Mouse (Mus musculus): ENCODE data around the gene Nutm1. TPM values are rescaled to one million over a fixed set of nuclear protein-coding genes. Genes with fewer than 3 reads are reported as not detected.
A peak's percentile ranks its signal among the peaks of the same experiment; 100 is the strongest.

The Nutm1 gene
- total RNA-seq, 1 experiment from 2014 or later = not detected

DNA sequence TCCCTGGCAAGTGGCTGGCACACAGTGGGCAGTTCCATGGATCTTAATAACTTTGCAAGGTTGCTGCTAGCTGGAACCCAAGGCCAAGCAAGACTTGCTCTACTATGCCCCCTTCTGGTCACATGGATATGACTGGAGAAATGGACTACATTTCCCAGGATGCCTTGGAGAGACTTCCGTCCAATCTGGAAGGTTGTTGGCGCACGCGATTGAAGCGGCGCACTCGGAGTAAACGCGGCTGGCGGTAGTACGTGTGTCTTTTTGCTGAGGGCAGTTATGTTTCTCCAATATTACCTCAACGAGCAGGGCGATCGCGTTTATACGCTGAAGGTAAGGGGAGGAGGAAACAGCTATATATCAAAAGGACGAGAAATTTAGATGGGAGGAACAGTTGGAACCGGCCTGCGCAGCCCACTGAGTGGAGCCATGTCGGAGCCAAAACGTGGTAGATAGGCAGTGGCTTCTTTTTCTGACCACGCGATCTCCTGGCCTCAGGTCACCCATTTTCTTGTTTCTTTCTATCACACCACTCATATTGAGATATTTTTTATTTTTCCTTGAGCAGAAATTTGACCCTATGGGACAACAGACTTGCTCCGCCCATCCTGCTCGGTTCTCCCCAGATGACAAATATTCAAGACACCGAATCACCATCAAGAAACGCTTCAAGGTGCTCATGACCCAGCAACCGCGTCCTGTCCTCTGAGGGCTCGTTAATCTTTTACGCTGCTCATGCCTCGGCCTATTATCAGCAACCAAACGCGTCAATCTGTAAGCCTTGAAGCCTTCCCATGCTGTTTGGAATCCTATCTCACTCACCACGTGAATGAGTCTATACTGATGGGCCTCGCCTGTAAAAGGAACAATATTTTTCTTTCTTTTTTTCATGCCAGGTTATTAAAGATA is 2.9 kb upstream of the Nutm1 start, which contains the start of gene Nop10:
Gene Nop10 (plus strand): TSS at position 179 of the 906 bp plus-strand sequence.
- DNase-seq = peak; percentile 77

DNA sequence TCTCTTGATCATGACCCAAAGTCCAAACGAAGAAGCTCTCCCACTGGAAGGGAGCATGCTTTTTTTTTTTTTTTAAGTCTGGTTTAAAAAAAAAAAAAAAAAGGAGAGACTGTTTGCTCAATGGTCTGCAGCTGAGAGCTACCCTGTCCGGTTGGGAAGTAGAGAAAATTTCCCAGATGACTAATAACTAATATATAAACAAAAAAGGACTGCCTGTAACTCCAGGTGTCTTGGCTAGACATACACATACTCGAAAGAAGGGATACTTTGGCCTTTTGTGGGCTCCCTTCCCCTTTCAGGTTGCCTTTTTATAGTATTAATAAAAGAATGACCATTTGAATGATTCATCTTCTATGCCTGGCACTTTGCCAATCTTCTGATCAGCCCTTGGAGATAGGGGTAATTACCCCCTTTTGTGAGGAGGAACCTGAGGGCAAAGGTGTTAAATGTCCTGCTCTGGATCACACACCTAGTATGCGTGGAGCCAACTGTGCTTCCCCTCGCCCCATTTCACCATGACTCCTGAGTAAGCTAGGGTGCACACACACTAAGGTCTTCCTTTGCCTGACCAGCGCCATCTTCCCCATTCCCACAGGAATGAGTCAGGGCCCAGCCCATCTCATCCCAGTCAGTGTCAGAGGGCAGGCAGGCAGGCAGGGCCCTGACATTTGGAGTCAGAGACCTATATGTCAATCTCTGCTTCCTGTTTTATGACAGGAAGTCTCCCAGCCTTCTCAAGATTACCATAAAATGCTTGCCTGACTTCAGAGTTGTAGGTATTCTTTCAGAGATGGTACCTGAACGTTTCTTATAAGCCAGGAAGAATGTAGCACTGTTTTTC is 4.2 kb downstream of the Nutm1 start:
- DNase-seq = peak; percentile 24

DNA sequence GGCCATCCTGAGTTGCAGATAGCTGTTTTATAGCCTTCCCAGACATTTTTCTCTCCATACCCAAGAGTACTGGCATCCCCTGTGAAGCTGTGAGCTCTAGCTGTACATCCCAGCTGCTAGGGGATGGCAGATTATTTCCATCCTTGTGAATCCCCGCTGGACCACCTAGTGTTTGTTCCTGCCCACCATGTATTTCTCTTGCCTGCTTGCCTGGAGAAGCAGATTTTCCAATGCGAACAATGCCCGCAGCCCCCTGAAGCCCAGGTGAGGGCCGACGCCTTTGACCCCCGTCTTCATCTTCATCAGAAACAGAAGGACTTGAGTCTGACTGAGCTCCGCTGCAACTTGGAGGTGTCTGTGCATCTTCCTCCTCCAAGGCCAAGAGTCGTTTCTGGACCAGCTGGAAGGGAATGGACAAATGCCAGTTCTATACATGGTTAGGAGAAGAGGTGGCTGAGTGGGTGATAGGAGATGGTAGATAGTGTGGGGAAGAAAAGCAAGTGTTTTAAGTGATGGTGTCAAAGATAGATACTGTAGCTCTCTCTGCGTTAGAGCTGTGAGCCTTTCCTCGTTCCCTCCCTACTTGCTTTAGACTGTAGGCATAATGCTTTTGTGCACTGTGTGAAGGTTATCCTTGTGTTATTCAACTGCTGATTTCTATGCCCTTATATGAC is 9.2 kb downstream of the Nutm1 start:
- no peak for DNase-seq

DNA sequence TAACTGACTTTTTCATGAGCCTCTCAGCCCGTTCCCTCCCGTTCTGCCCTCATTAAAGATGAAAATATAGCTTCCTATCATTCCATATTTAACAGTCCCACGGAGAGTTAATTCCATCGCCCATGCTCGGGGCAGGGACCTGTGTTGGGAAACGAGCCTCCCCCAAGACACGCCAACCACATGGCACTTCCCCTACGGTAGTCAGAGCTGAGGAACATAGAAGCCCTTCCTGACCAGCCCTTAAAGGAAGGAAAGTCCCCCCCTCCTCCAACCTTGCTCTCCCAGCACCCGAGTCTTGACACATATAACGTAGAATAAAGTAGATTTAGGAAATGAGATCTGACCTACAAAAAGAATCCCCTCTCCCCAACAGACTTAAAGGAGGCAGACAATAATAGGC is 11.8 kb downstream of the Nutm1 start:
- no peak for DNase-seq

DNA sequence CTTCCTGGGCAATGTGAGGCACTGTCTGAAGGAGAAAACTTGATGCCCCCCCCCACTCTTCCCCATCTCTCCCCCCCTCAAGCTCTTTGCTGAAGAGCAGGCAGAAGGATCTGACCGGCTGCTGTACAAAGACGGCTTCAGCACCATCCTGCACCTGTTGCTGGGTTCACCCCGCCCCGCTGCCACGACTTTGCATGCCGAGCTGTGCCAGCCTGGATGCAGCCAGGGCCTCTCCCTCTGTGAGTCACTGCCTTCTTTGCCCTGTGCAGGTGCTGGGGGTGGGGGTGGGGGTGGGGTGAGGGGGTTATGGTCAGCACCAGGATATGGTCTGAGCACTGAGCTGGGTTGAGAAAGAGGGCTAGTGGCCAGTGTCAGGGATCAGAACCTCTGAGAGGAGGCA is 12.9 kb downstream of the Nutm1 start:
- no peak for DNase-seq

DNA sequence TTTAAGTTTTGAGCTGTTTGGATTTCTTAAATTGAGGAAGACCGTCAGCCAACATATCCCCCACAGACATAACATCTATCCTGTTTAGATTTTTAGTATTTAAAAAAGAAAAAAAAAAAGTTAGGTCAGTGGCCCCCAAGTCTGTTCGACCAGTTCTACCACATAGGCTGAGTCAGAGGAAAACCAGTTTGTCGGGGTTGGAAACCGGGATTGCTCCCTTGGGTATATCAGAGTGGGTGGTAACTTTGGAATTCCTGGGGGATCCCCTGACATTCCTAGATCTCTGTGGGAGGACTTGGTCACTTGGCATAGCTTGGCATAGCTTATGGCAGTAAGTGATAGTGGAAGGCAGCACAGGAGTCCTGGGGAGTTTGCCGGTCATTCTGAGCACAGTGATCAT is 13.8 kb downstream of the Nutm1 start:
- DNase-seq = no peak

DNA sequence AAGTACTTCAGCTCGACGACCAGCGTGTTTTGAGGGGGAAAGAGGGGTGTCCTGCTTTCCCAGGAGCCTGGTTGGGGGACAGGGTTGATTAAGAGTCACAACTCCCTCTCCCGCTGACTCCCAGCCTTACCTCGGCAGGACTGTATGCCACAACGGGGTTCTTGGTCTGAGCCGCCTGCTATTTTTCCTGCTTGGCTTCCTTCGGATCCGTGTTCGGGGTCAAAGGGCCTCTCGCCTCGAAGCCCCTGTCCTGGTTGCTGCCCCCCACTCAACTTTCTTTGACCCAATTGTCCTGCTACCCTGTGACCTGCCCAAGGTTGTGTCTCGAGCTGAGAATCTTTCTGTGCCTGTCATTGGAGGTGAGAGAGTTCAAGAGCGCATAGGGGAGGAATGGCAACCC is 17.3 kb downstream of the Nutm1 start:
- DNase-seq = no peak

DNA sequence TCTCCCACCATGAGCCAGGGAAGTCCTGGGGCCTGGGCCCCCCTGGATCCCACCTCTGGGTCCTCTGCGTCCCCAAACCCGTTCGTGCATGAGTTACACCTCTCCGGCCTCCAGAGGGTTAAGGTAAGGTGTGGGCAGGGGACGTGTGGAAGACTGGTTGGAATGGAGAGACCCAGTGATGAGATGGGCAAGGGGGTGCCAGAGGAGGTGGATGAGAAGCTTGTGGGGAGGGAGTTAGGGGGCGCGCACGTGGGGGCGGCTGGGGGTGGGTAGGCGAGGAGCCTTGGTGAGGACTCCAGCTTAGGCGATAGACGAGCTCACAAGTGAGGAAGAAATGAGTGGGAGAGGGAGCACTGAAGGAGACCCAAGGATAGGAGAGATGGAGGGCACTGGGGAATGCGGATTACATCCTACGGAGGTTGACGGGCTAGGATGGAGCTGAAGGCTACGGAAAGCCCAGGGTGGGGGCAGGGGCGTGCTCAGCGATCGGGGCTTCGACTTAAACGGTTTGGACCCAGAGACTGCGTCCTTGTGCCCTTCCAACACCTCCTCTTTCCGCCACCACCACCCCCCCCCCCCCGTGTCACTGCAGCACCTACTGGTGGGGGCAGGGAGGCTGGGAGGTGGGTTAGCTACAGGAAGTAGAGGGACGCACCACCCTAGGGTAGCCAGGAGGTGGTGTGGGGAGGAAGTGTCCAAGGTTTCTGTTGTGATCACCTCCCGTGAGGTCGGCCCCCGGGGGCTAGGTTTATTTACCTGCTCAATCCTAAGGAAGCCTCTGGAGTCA is 19.0 kb downstream of the Nutm1 start:
- DNase-seq = peak; percentile 15

DNA sequence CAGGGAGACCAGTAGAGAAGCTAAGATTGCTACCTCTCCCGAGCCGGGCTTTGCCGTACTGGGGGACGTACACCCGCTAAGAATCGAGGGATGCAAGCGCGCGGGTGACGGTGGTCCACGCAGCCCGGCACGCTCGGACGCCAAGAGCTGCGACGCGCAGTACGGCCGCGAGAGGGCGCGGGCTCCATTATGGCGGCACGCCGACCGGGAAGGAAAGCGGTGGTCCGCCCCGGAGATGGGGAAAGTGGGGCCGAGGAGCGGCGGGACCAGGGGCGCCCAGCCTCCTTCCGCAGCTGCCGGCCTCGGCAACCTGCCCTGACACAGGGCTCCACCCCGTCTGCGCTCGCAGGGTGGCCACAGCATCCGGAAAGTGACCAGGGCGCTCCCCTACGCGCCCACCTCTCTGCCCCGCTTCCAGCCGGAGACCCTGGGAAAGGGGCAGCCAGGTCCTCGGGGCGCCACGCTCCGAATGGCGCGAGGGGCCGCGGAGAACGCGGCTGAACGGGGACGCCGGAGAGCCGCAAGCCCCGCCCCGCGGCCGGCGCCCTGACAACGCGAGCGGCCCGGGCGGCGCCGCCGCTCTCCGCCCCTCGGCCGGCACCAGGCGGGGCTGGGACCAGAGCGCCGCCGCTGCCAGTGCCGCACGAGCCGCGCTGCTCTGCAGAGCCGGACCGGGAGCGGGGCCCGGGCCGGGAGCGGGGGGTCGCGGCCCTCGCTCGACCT is 19.7 kb downstream of the Nutm1 start, which contains the start of gene Lpcat4:
Gene Lpcat4 (plus strand): TSS at position 257 of the 723 bp plus-strand sequence.
- DNase-seq = peak; percentile 88

DNA sequence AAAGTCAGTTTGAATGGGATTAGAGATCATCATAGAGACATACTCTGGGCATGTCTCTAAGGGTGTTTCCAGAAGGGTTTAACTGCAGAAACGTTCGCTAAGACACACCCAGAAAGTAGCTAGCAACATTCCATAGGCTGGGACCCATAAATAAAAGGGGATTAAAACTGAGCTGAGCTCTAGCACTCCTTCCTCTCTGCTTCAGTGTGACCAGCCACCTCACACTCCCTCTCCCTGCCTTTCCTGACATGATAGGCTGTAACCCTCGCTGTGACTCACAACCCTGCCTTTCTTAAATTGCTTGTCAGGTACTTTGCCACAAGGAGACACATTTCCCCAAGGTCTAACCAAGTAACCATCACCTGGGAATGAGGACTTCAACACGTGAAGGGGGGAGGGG is 21.1 kb downstream of the Nutm1 start:
- DNase-seq = no peak

DNA sequence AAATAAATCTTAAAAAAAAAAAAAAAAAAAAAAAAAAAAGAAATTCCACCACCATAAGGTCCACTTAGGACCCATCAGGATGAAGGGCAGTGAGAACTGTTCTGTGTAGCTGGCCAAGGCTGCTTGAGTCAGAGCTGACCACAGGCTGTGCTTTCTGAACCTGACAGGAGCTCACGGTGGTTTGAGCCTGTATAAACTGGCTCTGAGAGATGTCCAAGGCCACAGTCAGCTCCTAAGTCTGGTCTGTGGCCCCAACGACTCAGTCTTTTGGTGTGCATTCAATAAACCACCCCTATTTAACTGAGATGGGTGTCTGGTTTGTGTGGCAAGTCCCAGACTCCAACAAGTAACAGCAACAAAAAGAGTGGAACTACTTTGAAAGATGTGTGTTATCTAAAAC is 22.5 kb downstream of the Nutm1 start:
- no peak for DNase-seq

DNA sequence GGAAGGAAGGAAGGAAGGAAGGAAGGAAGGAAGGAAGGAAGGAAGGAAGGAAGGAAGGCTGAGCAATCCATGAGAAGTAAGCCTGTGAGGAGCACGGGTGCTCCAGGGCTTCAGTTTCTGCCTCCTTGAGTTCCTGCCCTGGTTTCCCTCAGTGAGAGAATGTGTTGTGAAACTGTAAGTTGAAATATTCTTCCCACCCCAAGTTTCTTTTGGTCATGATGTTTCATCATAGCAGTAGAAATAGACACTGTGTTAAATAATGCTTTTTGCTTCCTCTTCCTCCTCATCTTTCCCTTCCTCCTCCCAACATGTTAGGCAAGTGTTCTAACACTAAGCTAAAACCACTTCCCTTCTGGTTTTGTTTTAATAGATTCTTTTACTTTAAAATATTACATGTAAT is 26.5 kb downstream of the Nutm1 start:
- DNase-seq = no peak

DNA sequence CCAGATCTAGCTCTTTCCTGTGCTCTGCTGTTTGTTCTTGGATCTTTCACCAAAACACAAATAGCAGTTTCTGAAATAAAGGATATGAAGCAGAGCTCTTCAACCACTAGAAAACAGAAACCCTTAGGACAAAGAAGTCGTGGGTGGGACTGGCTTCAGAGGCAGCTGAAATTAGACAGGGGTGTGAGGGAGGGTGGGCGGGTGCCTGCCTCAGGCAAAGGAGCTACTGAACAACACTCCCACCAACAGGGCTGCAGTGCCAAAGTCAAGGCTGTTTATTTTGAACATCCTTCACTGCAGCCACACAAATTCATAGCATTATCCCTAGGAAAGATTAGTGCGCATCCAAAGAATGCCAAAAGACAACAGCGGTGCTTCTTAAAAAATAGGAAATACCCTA is 34.7 kb downstream of the Nutm1 start:
- DNase-seq = no peak

DNA sequence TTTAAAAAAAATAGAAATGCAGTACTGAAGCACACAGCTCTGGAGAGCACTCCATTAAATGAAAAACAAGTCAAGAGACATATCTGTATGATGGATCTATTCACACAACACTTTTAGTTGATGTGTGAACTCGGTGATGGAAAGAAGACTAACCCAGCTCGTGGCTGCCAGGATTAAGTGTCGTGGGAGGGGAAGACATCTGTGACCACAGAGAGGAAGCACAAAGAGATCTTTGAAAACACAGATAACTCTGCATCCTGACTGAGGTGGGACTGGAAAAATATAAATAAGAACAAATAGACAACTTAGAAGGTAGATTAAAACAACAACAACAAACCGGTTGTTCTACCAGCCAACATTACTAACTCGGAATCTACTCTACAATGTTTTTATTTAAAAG is 36.5 kb downstream of the Nutm1 start:
- DNase-seq = no peak

DNA sequence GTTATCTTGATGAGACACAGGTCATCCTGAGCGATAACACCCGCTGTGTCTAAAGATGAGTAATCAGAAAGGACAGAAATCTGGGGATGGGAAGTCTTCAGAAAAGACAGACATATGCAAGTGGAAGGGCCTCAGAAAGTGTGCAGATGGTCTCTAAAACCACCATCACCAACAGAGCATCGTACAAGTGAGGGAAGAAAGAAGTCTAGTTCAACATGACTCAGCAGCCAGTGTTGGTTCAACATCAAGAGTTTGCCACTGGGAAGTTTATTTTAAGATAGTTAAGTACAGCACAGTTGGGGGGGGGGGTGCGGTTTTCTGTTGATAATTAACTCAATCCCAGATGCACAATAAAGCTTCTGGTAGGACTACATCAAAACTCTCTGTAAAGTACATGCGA is 38.2 kb downstream of the Nutm1 start:
- DNase-seq = no peak

DNA sequence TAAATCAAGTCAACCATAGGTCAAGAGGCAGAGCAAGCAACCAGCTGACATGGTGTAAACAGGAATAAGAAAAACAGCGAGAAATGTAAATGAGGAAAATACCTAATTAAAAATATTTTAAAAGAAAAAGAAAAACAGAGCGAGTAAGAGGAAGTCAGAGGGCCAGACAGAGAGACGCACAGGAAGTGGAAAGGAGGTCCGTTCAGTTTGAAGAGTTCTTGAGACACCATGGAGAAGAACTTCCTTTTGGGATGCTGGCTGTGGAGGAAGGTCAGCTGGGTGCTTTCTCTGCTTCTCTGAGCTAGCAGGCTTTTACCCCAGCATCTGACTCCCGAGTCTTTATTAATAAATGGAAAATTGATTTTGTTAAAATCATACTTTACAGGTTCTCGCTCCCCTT is 41.5 kb downstream of the Nutm1 start:
- no peak for DNase-seq

DNA sequence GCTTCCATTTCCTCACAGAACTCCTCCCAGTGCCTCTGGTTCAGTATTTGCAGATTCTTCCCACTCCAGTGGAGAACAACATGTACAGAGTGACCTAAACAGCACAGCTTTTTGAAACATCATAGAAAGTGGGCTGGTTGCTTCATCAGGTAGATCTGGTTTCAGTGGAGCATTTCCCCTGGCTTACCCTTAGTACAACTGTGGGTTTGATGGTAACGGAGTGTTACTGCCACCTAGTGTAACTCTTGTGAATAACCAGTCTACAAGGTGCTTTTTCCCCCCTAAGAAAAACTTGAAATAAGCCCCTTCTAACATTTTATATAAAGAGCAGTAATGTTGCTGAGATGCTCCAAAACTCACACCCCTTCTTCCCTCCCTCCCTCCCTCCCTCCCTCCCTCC is 43.1 kb downstream of the Nutm1 start:
- DNase-seq = no peak

DNA sequence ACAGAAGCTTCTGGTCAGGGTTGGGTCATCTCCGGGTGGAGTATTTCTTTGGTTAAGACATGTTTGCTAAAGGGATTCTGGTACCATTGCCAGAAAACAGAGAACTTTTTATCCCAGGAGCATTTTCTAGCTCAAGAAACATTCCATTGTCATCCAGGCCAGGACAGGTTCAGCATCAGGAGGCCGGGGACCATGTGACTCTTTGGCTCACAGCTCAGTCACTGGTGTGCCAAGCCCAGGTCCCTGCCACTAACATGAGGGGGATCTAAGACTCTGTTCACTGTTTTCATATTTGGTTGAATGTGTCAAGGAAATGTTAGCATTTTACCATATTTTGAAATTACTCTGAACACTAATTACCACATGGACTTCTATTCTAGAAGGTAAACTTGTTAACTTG is 48.4 kb downstream of the Nutm1 start:
- DNase-seq = no peak

DNA sequence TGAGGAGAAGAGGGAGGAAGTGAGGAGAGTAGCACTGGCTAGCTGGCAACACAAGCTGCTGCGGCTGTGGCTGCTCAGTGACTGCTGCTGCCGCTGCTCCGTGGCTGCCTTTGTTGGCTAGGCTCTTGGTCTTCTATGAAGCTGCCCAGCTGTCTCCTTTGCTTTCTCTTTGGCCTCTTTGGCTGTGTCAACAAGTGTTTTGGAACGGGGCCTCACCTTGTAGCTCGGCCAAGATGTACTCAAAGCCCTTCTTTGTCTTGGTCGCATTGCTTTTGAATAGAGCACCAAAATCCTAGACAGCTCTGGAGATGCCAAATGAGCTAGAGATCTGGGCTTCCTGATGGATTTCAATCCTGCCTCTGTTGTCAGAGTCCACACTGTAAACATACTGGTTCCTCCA is 48.9 kb downstream of the Nutm1 start:
- no peak for DNase-seq

DNA sequence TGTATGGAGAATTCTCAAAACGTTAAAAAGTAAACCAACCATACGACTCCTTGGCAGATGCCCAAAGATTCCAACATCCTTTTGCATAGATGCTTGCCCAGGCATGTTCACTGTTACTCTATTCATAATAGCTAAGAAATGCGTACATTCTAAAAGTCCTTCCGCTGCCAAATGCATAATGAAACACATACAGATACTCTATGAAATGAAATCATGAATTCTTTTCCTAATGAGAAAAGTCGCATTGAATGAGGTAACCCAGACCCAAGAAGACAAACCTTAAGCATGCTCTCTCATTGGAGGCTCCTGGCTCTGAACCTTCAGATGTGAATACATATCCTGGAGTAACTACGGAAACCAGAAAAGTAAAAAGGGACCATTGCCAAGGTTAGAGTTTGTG is 56.0 kb downstream of the Nutm1 start:
- no peak for DNase-seq
